Mouse (Mus musculus): ENCODE results near the gene R3hdm4.

DNA sequence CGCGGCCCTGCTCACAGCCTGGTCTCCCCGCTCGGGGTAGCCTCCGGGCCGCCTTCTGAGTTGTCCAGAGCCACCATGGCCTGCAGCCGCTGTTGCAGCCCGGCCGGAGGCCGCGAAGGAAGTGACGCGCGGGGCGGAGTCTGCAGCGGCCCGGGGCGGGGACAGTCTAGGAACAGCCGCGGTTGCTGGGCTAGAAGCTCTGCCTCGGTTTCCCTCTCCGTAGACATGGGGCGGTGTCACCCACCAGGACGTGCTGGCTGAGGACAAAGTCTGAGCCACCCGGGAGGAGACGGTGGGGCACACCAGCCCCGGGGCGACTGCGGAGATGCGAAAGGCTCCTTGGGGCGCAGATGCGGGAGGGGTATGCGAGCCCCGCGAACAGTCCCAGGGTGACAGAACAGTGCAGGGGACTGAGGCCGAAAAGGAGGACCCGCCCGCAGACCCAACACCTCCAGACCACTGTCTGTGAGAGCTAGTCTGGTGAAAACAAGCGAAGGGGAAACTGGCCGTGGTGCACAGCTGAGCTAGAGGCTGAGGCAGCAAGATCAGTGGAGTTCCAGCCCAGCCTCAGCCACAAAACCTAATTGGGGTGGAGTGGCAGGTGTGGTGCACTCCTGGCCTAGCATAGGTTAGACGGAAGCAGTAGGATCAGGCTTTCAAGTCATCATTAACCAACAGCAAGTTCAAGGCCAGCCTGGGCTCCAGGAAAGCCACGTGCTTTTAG is 4.0 kb downstream of the R3hdm4 start, which contains the start of gene Kiss1r:
- no peak for TF ChIP-seq CTCF (IDR thresholded peaks at IDR 0.05; ENCODE audit: borderline replicate concordance, insufficient read depth, low read length)
- peak; percentile 95 for TF ChIP-seq POLR2A (IDR thresholded peaks at IDR 0.05; ENCODE audit: low read depth, low read length)

Measured in embryonic fibroblast, embryonic 13.5 days (primary cell).